Mouse (Mus musculus) embryonic facial prominence, embryonic 15.5 days (tissue): ENCODE data around the gene Ppp1cb. TPM values are rescaled to one million over a fixed set of nuclear protein-coding genes. Genes with fewer than 3 reads are reported as not detected.

Source experiments
- ATAC-seq: fragments of 200-750 bp; cut with Nextera tagmentation; 2 replicates; pipeline ENCODE4 v1.8.0; 2017; ENCODE audit warnings: low read depth, moderate TSS enrichment; ENCODE audit not compliant: insufficient number of reproducible peaks, low FRiP score, low TSS enrichment
- H3K27ac ChIP-seq: fragments of 300-500 bp; sonication (generic); replicated peaks from 2 replicates; pipeline ENCODE4 v1.5.1; 2015; ENCODE audit warnings: mild to moderate bottlenecking, inconsistent platforms
- H3K27me3 ChIP-seq: fragments of 300-500 bp; sonication (generic); 2 replicates; pipeline ENCODE4 v1.6.1; 2015; ENCODE audit warnings: inconsistent platforms
- H3K36me3 ChIP-seq: fragments of 300-500 bp; sonication (generic); 2 replicates; pipeline ENCODE4 v1.6.1; 2015; ENCODE audit warnings: mild to moderate bottlenecking, inconsistent platforms
- H3K4me1 ChIP-seq: fragments of 300-500 bp; sonication (generic); 2 replicates; pipeline ENCODE4 v1.6.1; 2015; ENCODE audit warnings: inconsistent platforms
- H3K4me2 ChIP-seq: fragments of 300-500 bp; sonication (generic); replicated peaks from 2 replicates; pipeline ENCODE4 v1.6.1; 2015; ENCODE audit warnings: mild to moderate bottlenecking, inconsistent platforms
- H3K4me3 ChIP-seq: fragments of 300-500 bp; sonication (generic); replicated peaks from 2 replicates; pipeline ENCODE4 v1.5.1; 2015; ENCODE audit warnings: mild to moderate bottlenecking, inconsistent platforms
- H3K9ac ChIP-seq: fragments of 300-500 bp; sonication (generic); 2 replicates; pipeline ENCODE4 v1.6.1; 2015; ENCODE audit warnings: inconsistent platforms
- H3K9me3 ChIP-seq: fragments of 300-500 bp; sonication (generic); replicated peaks from 2 replicates; pipeline ENCODE4 v1.6.1; 2016; ENCODE audit warnings: inconsistent platforms
- WGBS: fragments of 180-500 bp; shearing (Covaris S2); methylation state at CpG from one replicate; pipeline ENCODE4 v1.1.7; 2015; 5-methylcytosine and 5-hydroxymethylcytosine counted together
- polyA plus RNA-seq: library from polyadenylated mRNA; unstranded; fragments of >200 nt; fragmentation: Nextera tagmentation; extraction: Ambion mirVana; gene quantifications from 2 replicates; pipeline ENCODE4 v1.2.1, GENCODE M21; 2015

The Ppp1cb gene
- polyA plus RNA-seq: 180 and 183 TPM in 2 replicates

DNA sequence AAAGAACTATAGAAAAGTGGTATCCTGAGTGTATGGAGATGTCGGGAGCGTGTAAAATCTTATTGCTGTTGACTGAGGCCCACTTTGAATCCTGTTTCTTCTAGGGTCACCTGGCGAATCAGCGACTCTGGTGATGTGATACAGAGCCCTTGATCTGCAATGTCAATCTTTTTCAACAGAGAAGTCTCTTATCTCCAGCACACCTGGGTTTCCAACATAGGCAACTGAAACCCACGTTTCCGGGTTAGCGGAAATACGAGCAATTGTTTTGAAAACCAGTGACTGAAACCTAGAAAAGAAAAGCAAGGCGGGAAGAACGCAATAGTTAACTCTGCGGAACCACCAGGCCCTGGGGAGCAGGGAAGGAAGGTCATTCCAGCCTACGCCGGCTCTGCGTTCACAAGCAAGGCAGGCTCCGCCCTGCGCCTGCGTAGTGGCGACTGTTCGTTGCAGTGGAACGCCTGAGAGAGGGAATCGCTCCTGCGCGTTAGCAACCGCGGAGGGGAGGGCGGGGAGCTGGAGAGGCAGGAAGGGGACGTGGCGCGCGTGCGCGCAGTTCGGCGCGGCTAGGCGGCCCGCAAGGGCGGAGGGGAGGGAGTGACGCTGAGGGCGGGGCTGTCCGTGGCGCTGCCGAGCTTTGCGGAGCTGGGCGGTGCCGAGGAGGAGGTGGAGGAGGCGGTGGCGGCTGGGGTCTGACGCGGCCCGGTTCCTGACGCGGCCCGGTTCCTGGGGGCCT is at the start of gene Ppp1cb:
Gene Ppp1cb (plus strand): TSS at position 436 of the 736 bp plus-strand sequence.
- H3K27ac ChIP-seq: peak within 1 kb of the TSS; percentile 98
- H3K36me3 ChIP-seq: no peaks in the 10 kb centered on the region
- peak; percentile 100 for ATAC-seq
- peaks cover 9% of the 10 kb centered on the region; the same call in 1 of the 2 replicates for H3K4me1 ChIP-seq
- peak within 1 kb of the TSS; percentile 59 for H3K4me3 ChIP-seq
- peak within 1 kb of the TSS; percentile 96 for H3K9ac ChIP-seq
- no peaks in the 10 kb centered on the region for H3K27me3 ChIP-seq
- no peaks in the 10 kb centered on the region for H3K9me3 ChIP-seq
- under 1% methylated on average over 37 of the region's 54 CpGs for WGBS
- peak within 1 kb of the TSS; percentile 54 for H3K4me2 ChIP-seq

DNA sequence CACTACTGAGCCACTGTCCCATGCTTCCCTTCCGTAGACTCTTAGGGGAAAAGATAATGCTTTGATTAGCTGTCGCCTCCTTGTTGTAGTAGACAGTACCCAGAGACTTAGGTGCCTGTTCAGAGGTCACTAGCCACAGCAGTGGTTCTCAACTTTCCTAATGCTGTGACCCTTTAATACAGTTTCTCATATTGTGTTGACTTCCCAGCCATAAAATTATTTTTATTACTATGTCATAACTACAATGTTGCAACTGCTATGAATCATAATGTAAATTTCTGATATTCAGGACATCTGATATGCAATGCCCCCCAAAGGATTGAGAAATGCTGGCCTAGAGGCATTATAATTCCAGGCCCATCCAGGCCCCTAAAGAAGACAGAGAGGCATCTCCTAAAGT is 48.9 kb upstream of the Ppp1cb start:
- 87% methylated on average over 2 of the region's 2 CpGs for WGBS

GRCm38 (mm10) chr5:32410954-32411688 is 47.5 kb upstream of the Ppp1cb start:
- Histone ChIP-seq H3K9me3 (no peaks in the 10 kb centered on the region), H3K9ac (no peak overlapping the region), H3K4me3 (no peak overlapping the region), H3K27me3 (no peaks in the 10 kb centered on the region), H3K4me1 (peaks cover 20% of the 10 kb centered on the region), H3K4me2 (no peak overlapping the region), H3K36me3 (no peaks in the 10 kb centered on the region), H3K27ac (no peak overlapping the region)
- ATAC-seq: no peak
- WGBS: 68% methylated on average over 3 of the region's 3 CpGs

More for the DNA sequence above, 48.9 kb upstream of the Ppp1cb start:
- H3K36me3 ChIP-seq: no peaks in the 10 kb centered on the region
- H3K4me2 ChIP-seq: no peak overlapping the region
- H3K4me1 ChIP-seq: peaks cover 29% of the 10 kb centered on the region
- no peaks in the 10 kb centered on the region for H3K27me3 ChIP-seq
- H3K9me3 ChIP-seq: no peaks in the 10 kb centered on the region
- no peak overlapping the region for H3K4me3 ChIP-seq
- no peak for ATAC-seq
- H3K27ac ChIP-seq: no peak overlapping the region
- no peak overlapping the region for H3K9ac ChIP-seq

DNA sequence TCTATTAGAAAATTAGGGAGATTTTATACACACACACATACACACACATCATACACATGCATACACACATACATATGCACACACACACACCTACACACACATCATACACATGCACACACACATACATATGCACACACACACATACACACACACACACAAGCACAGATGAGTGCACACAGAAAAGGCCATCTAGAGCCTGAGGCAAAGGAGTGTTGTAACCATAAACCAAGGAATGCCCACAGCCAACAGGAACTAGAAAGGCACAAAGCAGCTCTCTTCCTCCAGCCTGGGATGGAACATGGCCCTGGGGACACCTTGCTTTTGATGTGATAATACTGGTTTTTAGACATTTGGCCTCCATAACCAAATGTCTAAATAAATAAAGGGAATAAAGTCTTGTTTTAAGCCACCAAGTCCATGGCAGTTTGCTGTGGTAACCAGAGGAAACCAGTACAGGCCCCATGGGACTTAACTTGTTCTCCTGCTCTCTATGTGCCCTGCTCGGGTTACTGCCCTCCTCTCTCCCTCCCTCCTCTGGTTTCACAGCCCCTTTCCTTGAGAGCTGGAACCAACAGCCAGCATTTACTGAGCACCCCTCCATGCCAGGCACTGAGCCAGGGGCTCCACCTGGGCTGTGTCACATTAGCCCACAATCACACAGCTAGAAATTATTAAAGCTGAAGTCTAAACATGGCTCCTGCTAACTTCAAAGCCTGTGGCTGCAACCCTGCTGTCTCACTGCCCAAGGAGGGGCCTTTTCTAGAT is 46.3 kb upstream of the Ppp1cb start:
- Histone ChIP-seq H3K4me3 (no peak overlapping the region), H3K27ac (peak overlapping the region; percentile 72), H3K9ac (no peak overlapping the region), H3K4me1 (peaks cover 23% of the 10 kb centered on the region), H3K4me2 (no peak overlapping the region), H3K27me3 (no peaks in the 10 kb centered on the region), H3K9me3 (no peaks in the 10 kb centered on the region), H3K36me3 (no peaks in the 10 kb centered on the region)
- WGBS: 10% methylated on average over 1 of the region's 1 CpGs
- ATAC-seq: peak; percentile 88

DNA sequence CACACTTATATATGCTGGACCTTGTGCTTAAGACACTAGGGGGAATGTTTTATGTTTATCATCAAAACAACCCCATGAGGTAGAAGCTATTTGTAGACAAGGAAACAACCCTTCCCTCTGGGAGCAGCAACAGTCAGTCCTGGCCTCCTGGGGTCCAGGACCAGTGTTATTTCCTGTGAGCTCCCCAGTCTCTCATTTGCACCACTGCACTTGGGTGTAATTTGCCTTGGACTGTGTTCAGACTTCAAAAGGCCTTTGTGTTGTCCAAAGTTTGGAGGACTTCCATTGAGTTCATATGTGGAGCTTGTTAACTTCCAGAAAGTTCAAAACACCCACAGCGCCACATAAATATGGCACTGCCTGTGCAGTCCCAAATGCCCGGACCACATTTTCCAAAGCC is 45.6 kb upstream of the Ppp1cb start:
- Histone ChIP-seq H3K4me2 (no peak overlapping the region), H3K9me3 (no peaks in the 10 kb centered on the region), H3K4me3 (no peak overlapping the region), H3K4me1 (peaks cover 23% of the 10 kb centered on the region), H3K9ac (no peak overlapping the region), H3K27ac (peak overlapping the region; percentile 72), H3K36me3 (no peaks in the 10 kb centered on the region), H3K27me3 (no peaks in the 10 kb centered on the region)
- ATAC-seq: no peak; the same call in 1 of the 2 replicates
- 36% methylated on average over 2 of the region's 2 CpGs for WGBS

DNA sequence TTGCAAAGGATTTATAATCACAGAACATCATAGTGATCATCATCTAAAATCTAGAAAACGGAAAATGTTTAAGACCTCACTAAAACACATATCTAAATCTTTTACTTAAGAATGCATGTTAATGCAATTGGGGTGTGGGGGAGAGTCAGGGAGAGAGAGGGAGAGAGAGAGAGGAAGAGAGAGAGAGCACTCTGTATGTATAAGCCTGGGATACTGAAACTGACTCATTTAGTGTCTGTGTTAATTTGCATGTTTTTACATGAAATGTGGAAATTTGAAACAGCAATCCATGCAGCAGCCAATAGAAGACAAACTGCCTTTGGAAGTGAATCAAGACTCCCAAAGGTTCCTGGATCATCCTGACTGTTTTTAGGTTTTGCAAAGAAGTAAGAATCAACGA is 45.1 kb upstream of the Ppp1cb start:
- Histone ChIP-seq H3K4me1 (peaks cover 23% of the 10 kb centered on the region), H3K36me3 (no peaks in the 10 kb centered on the region), H3K27ac (peak overlapping the region; percentile 72), H3K4me3 (no peak overlapping the region), H3K9me3 (no peaks in the 10 kb centered on the region), H3K9ac (no peak overlapping the region), H3K4me2 (no peak overlapping the region), H3K27me3 (no peaks in the 10 kb centered on the region)
- WGBS: 24% methylated on average over 2 of the region's 2 CpGs
- no peak for ATAC-seq

GRCm38 (mm10) chr5:32414461-32414985 is 44.1 kb upstream of the Ppp1cb start:
- no peak overlapping the region for H3K4me3 ChIP-seq
- H3K4me2 ChIP-seq: no peak overlapping the region
- H3K27me3 ChIP-seq: no peaks in the 10 kb centered on the region
- no peaks in the 10 kb centered on the region for H3K9me3 ChIP-seq
- no peak for ATAC-seq
- no peak overlapping the region for H3K9ac ChIP-seq
- H3K4me1 ChIP-seq: peaks cover 23% of the 10 kb centered on the region
- WGBS: 63% methylated on average over 5 of the region's 5 CpGs
- H3K27ac ChIP-seq: peak overlapping the region; percentile 72; the same call in 1 of the 2 replicates
- H3K36me3 ChIP-seq: no peaks in the 10 kb centered on the region

DNA sequence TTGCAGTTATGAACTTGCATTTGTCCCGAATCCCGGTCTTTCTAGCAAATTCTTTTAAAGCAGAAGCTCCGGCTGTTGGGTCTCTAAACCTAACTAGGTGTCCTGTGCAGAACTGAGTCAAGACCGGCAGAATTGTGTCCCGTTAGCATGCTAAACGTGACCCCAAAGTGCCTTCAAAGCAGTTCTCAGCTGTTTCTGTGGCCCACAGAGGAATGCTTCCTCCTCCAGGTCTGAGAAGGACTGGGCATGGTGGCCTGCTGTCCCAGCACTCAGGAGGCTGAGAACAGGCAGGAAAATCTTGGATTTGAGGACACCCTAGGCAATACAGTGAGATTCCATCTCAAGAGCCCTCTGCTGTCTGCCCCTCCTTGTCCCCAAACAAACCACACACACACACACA is 43.1 kb upstream of the Ppp1cb start:
- H3K27ac ChIP-seq: no peak overlapping the region
- H3K9me3 ChIP-seq: no peaks in the 10 kb centered on the region
- peaks cover 23% of the 10 kb centered on the region for H3K4me1 ChIP-seq
- H3K36me3 ChIP-seq: no peaks in the 10 kb centered on the region
- no peak overlapping the region for H3K4me2 ChIP-seq
- H3K9ac ChIP-seq: no peak overlapping the region
- no peak for ATAC-seq
- 85% methylated on average over 6 of the region's 6 CpGs for WGBS
- H3K4me3 ChIP-seq: no peak overlapping the region
- H3K27me3 ChIP-seq: no peaks in the 10 kb centered on the region

- no peaks in the 10 kb centered on the region for H3K36me3 ChIP-seq
- ATAC-seq: no peak
- H3K9ac ChIP-seq: no peak overlapping the region
- H3K4me1 ChIP-seq: peaks cover 23% of the 10 kb centered on the region
- no peak overlapping the region for H3K27ac ChIP-seq
- H3K27me3 ChIP-seq: no peaks in the 10 kb centered on the region
- no peaks in the 10 kb centered on the region for H3K9me3 ChIP-seq
- WGBS: 38% methylated on average over 4 of the region's 4 CpGs
- no peak overlapping the region for H3K4me2 ChIP-seq
- no peak overlapping the region for H3K4me3 ChIP-seq
These were observed 41.8 kb upstream of the Ppp1cb start for GRCm38 (mm10) chr5:32416881-32417280.

DNA sequence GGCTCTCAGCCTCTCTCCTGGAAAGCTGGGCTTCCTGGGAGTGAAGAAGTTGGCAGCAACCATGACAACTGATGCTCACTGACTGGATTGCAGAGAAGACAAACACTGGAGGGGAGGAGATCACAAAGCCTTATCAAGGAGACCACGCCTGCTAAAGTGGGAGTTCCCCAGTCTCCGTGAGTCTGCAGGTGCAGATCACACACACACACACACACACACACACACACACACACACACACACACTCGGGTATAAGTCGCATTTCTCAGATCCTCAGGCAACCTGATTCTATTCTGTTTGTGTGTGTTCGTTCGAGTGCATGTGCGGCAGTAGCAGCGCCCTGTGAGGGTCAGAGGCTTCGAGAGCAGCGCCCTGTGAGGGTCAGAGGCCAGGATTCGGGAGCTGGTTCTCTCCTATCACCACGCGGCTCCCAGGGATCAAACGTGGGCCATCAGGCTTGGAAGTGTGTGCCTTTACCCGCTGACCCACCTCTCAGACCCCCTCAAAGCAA is 36.5 kb upstream of the Ppp1cb start:
- ATAC-seq: no peak
- H3K27ac ChIP-seq: no peak overlapping the region
- no peak overlapping the region for H3K9ac ChIP-seq

More for the DNA sequence above, 36.5 kb upstream of the Ppp1cb start:
- Histone ChIP-seq H3K27me3 (no peaks in the 10 kb centered on the region), H3K4me1 (no peaks in the 10 kb centered on the region), H3K4me2 (no peak overlapping the region; the same call in 1 of the 2 replicates), H3K9me3 (no peaks in the 10 kb centered on the region), H3K36me3 (no peaks in the 10 kb centered on the region), H3K4me3 (no peak overlapping the region)
- 31% methylated on average over 15 of the region's 15 CpGs for WGBS
